Mouse (Mus musculus) lung, postnatal 0 days (tissue): ENCODE measurements around the gene Myo19.

Experiments
- CTCF ChIP-seq: IDR thresholded peaks from 2 replicates; pipeline ENCODE4 v1.5.1; 2016; ENCODE audit warnings: antibody characterized with exemption, mild to moderate bottlenecking
- EP300 ChIP-seq: IDR thresholded peaks from 2 replicates; pipeline ENCODE4 v1.6.1; 2016; ENCODE audit warnings: antibody characterized with exemption, mild to moderate bottlenecking, control low read depth

DNA sequence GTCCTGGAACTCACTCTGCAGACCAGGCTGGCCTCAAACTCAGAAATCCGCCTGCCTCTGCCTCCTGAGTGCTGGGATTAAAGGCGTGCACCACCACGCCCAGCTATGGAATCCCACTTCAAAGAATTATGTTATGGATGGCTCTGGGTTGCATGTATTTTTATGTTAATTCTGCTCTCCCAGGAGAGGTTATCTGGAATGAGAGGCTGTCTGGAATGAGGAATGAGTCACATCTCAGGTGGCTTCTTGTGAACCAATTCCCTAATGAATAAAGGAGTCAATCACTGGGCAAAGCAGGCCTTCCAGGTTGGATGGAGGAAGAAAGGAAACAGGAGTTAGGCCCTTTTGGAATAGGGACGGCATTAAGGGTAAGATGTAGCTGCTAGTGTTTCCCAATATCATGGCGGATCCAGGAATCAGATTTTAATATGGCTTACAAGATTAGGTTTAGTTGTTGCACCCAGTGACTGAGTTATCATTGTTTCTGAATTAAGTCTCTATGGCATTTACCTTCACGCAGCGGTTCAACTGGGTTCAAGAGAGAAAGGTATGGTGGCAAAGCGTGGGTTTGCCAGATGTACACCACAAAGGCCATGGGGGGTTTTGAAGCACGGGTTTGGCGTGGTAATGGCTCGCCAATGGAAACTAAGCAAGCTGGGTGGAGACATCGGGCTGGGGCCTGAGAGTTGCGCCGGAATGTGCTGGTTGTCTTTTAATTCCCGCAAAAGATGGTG, 33.0 kb upstream of the Myo19 start:
- TF ChIP-seq CTCF (no peak), EP300 (no peak)
